Mouse (Mus musculus): ENCODE data around the gene Intu. TPM values are rescaled to one million over a fixed set of nuclear protein-coding genes. Genes with fewer than 3 reads are reported as not detected.

Intu gene
- total RNA-seq (2023), result 1.8 to 3.3 TPM (median 2.5 TPM) in 4 replicates

DNA sequence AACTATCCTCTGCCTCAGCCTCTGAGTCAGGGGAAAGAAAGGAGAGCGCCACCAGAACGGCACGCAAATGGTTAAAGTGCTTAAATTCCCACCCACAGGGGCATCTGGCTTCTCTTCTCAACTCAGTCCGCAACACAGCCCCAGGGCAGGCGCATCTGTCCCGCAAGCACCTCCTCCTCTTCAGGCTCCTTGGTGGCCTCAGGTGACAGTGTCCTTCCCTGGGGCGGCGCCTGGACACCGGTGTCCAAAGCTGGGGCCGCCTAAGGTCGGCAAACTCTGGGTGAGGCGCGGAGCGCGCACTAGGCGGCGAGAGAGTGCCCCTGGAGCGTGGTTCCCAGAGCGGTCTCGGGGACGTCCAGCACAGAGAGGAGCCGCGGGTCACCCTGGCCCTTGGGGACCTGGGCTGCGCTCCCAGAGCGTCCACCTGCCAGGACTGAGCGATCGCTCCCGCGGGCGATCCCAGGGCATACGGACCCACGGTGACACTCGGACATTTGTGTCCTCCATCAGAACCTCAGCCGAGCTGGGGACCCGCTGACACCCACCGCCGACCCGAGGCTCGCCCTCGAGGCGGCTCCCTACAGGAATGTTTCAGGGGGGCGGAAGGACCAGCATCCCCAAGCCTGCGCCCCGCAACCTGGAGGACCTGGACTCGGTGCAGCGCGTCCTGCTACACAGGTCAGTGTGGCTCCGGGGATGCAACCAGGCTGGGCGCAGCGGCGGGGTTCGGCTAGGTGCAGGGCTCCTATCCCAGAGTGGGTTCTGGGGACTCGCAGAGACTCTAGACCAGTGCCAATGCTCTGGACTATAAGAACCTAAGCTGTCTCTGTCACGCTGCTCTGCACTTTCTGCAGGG is at the start of gene Intu:
Gene Intu (plus strand): TSS at position 1 of the 856 bp plus-strand sequence.

DNA sequence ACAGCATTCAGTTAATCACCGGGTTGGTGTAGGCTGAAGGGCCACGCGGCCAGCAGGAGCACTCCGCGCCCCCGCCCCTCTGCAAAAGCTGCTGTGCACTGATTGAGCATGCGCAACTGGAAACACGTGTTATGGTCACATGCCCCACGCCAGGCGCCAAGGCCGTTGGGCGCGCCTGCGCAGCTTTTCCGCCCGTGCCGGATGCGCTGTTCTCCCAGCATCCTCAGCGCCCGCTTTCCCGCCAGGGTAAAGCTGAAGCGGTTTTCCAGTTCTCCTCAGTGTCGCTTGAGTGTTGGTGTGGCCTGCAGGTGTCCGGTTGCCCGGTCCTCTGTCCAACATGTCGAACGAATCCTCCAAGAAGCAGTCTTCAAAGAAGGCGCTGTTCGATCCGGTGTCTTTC is 177.6 kb downstream of the Intu start, which contains the start of gene Slc25a31:
Gene Slc25a31 (plus strand): TSS at position 201 of the 400 bp plus-strand sequence.

GRCm38 (mm10) chr3:40744024-40744835 is 213.1 kb downstream of the Intu start, which contains the start of gene Hspa4l:
Gene Hspa4l, plus strand, starts transcription at chr3:40744495.

Other genes starting within 250 kb of the Intu start
- 0.25 TPM in 1 of 4 replicates, not detected in the others for gene Slc25a31, start 177.6 kb downstream of the Intu start, total RNA-seq (2023)
- gene Hspa4l, start 213.2 kb downstream of the Intu start, total RNA-seq (2023), result 10.9 to 15.5 TPM (median 11.2 TPM) in 4 replicates

All from B cell, adult 62 days (primary cell).